Mouse (Mus musculus) hindbrain, embryonic 11.5 days (tissue): Measurements from ENCODE around the gene Trhr2. TPM values are rescaled to one million over a fixed set of nuclear protein-coding genes. Genes with fewer than 3 reads are reported as not detected.

Experiments used
- ATAC-seq: fragments of 200-750 bp; cut with Nextera tagmentation; 2 replicates; pipeline ENCODE4 v1.8.0; 2017; ENCODE audit warnings: mild to moderate bottlenecking, moderate TSS enrichment, moderate library complexity; ENCODE audit not compliant: low FRiP score
- DNase-seq: peaks from one replicate; pipeline ENCODE4 v3.0.0-alpha.2; 2015; ENCODE audit warnings: low spot score
- H3K27ac ChIP-seq: fragments of 300-500 bp; sonication (generic); 2 replicates; pipeline ENCODE4 v1.5.1; 2014; ENCODE audit warnings: mild to moderate bottlenecking, low read depth, low read length
- H3K27me3 ChIP-seq: fragments of 300-500 bp; sonication (generic); 2 replicates; pipeline ENCODE4 v1.6.1; 2014; ENCODE audit warnings: mild to moderate bottlenecking, low read length, moderate library complexity, mixed read lengths; ENCODE audit not compliant: control insufficient read depth, insufficient read depth
- H3K36me3 ChIP-seq: fragments of 300-500 bp; sonication (generic); 2 replicates; pipeline ENCODE4 v1.6.1; 2014; ENCODE audit warnings: mild to moderate bottlenecking, low read length, moderate library complexity, mixed read lengths; ENCODE audit not compliant: control insufficient read depth, insufficient read depth
- H3K4me1 ChIP-seq: fragments of 300-500 bp; sonication (generic); replicated peaks from 2 replicates; pipeline ENCODE4 v1.6.1; 2014; ENCODE audit warnings: low read length, mixed read lengths; ENCODE audit not compliant: control insufficient read depth, insufficient read depth
- H3K4me2 ChIP-seq: fragments of 300-500 bp; sonication (generic); replicated peaks from 2 replicates; pipeline ENCODE4 v1.6.1; 2014; ENCODE audit warnings: mild to moderate bottlenecking, low read depth, low read length
- H3K4me3 ChIP-seq: fragments of 300-500 bp; sonication (generic); 2 replicates; pipeline ENCODE4 v1.5.1; 2014; ENCODE audit warnings: low read depth, low read length
- H3K9ac ChIP-seq: fragments of 300-500 bp; sonication (generic); 2 replicates; pipeline ENCODE4 v1.6.1; 2014; ENCODE audit warnings: low read depth, low read length
- H3K9me3 ChIP-seq: fragments of 300-500 bp; sonication (generic); 2 replicates; pipeline ENCODE4 v1.6.1; 2016; ENCODE audit warnings: low read length; ENCODE audit not compliant: control insufficient read depth
- WGBS: fragments of 180-500 bp; shearing (Covaris S2); extraction: QIAGEN DNeasy Blood & Tissue Kit; methylation state at CpG from one replicate; pipeline ENCODE4 v1.1.7; 2014; 5-methylcytosine and 5-hydroxymethylcytosine counted together
- polyA plus RNA-seq: library from polyadenylated mRNA; unstranded; fragments of >200 nt; fragmentation: Nextera tagmentation; extraction: Ambion mirVana; gene quantifications from 2 replicates; pipeline ENCODE4 v1.2.1, GENCODE M21; 2014

Gene Trhr2
- polyA plus RNA-seq, 1 experiment from 2014 or later = 0.25 TPM

GRCm38 (mm10) chr8:122376365-122377231, 16.1 kb upstream of the Trhr2 start, which contains the start of gene Zc3h18:
Zc3h18 (plus strand) TSS chr8:122376609.
- under 1% methylated on average over 92 of the region's 107 CpGs for WGBS

GRCm38 (mm10) chr8:122375751-122376364, 15.3 kb upstream of the Trhr2 start:
- H3K4me1 ChIP-seq = no peaks in the 10 kb centered on the region; the same call in 1 of the 2 replicates
- 0 out of 2 replicates have a peak, but pooled peaks cover 5% of the 10 kb centered on the region for H3K36me3 ChIP-seq
- no peak overlapping the region for H3K27ac ChIP-seq
- DNase-seq = no peak
- WGBS = 29% methylated on average over 13 of the region's 13 CpGs
- peak overlapping the region; percentile 77 for H3K4me3 ChIP-seq
- peak overlapping the region; percentile 78 for H3K9ac ChIP-seq
- no peaks in the 10 kb centered on the region for H3K27me3 ChIP-seq
- H3K4me2 ChIP-seq = peak overlapping the region; percentile 33
- no peaks in the 10 kb centered on the region for H3K9me3 ChIP-seq
- peak; percentile 73 for ATAC-seq

More at GRCm38 (mm10) chr8:122376365-122377231, 16.1 kb upstream of the Trhr2 start, which contains the start of gene Zc3h18:
- Histone ChIP-seq H3K4me3 (peak within 1 kb of the TSS; percentile 77), H3K9ac (peak within 1 kb of the TSS; percentile 78), H3K36me3 (0 out of 2 replicates have a peak, but pooled peaks cover 5% of the 10 kb centered on the region), H3K9me3 (no peaks in the 10 kb centered on the region), H3K4me2 (peak within 1 kb of the TSS; percentile 38), H3K27me3 (no peaks in the 10 kb centered on the region), H3K4me1 (no peaks in the 10 kb centered on the region; the same call in 1 of the 2 replicates), H3K27ac (peak within 1 kb of the TSS; percentile 73)
- DNase-seq = peak; percentile 100
- ATAC-seq = peak; percentile 92

- Histone ChIP-seq H3K9me3 (no peaks in the 10 kb centered on the region), H3K36me3 (0 out of 2 replicates have a peak, but pooled peaks cover 5% of the 10 kb centered on the region), H3K27me3 (no peaks in the 10 kb centered on the region), H3K4me2 (no peak overlapping the region), H3K27ac (no peak overlapping the region), H3K9ac (no peak overlapping the region), H3K4me1 (no peaks in the 10 kb centered on the region; the same call in 1 of the 2 replicates), H3K4me3 (no peak overlapping the region)
- ATAC-seq = no peak
- DNase-seq = no peak
- 86% methylated on average over 7 of the region's 7 CpGs for WGBS
Observed at GRCm38 (mm10) chr8:122375320-122375719, 14.8 kb upstream of the Trhr2 start.

GRCm38 (mm10) chr8:122371706-122372105, 11.2 kb upstream of the Trhr2 start:
- H3K36me3 ChIP-seq = no peaks in the 10 kb centered on the region
- no peak overlapping the region for H3K4me2 ChIP-seq
- no peak overlapping the region for H3K9ac ChIP-seq
- 77% methylated on average over 6 of the region's 6 CpGs for WGBS
- H3K27ac ChIP-seq = no peak overlapping the region
- H3K27me3 ChIP-seq = no peaks in the 10 kb centered on the region
- H3K4me3 ChIP-seq = no peak overlapping the region
- H3K9me3 ChIP-seq = no peaks in the 10 kb centered on the region
- no peaks in the 10 kb centered on the region for H3K4me1 ChIP-seq
- no peak for DNase-seq
- ATAC-seq = no peak

GRCm38 (mm10) chr8:122369665-122370064, 9.1 kb upstream of the Trhr2 start:
- H3K27ac ChIP-seq = no peak overlapping the region
- H3K9me3 ChIP-seq = no peaks in the 10 kb centered on the region
- no peak overlapping the region for H3K4me2 ChIP-seq
- no peak overlapping the region for H3K4me3 ChIP-seq
- H3K27me3 ChIP-seq = no peaks in the 10 kb centered on the region
- no peaks in the 10 kb centered on the region for H3K4me1 ChIP-seq
- DNase-seq (peak; percentile 79), ATAC-seq (no peak)
- 13% methylated on average over 9 of the region's 9 CpGs for WGBS
- no peak overlapping the region for H3K9ac ChIP-seq
- no peaks in the 10 kb centered on the region for H3K36me3 ChIP-seq

- H3K9me3 ChIP-seq = no peaks in the 10 kb centered on the region
- 78% methylated on average over 10 of the region's 10 CpGs for WGBS
Observed at GRCm38 (mm10) chr8:122368494-122368893, 7.9 kb upstream of the Trhr2 start.

GRCm38 (mm10) chr8:122362967-122363366, 2.4 kb upstream of the Trhr2 start:
- Histone ChIP-seq H3K27ac (no peak overlapping the region), H3K27me3 (no peaks in the 10 kb centered on the region), H3K4me3 (no peak overlapping the region), H3K4me2 (no peak overlapping the region), H3K36me3 (no peaks in the 10 kb centered on the region), H3K9ac (no peak overlapping the region), H3K9me3 (no peaks in the 10 kb centered on the region), H3K4me1 (no peaks in the 10 kb centered on the region)
- no peak for DNase-seq
- no peak for ATAC-seq
- 39% methylated on average over 8 of the region's 8 CpGs for WGBS

More at GRCm38 (mm10) chr8:122368494-122368893, 7.9 kb upstream of the Trhr2 start:
- no peak overlapping the region for H3K27ac ChIP-seq
- ATAC-seq (no peak), DNase-seq (no peak)
- no peaks in the 10 kb centered on the region for H3K4me1 ChIP-seq
- H3K27me3 ChIP-seq = no peaks in the 10 kb centered on the region
- H3K36me3 ChIP-seq = no peaks in the 10 kb centered on the region
- H3K4me2 ChIP-seq = no peak overlapping the region
- H3K9ac ChIP-seq = no peak overlapping the region
- no peak overlapping the region for H3K4me3 ChIP-seq

GRCm38 (mm10) chr8:122362271-122362670, 1.7 kb upstream of the Trhr2 start:
- Histone ChIP-seq H3K4me2 (no peak overlapping the region), H3K27ac (no peak overlapping the region), H3K36me3 (no peaks in the 10 kb centered on the region), H3K4me1 (no peaks in the 10 kb centered on the region), H3K9ac (no peak overlapping the region), H3K27me3 (no peaks in the 10 kb centered on the region), H3K4me3 (no peak overlapping the region), H3K9me3 (no peaks in the 10 kb centered on the region)
- no peak for ATAC-seq
- 48% methylated on average over 5 of the region's 5 CpGs for WGBS
- DNase-seq = no peak
